Mouse (Mus musculus) gastrocnemius, postnatal 25 days (tissue): Measurements from ENCODE around the gene Sik2. TPM values are rescaled to one million over a fixed set of nuclear protein-coding genes. Genes with fewer than 3 reads are reported as not detected.

Source experiments
- DNase-seq: peaks from one replicate; pipeline ENCODE4 v3.0.0; 2022
- long read RNA-seq, 2 experiments: library from polyadenylated mRNA; stranded (forward); transcript quantifications; one replicate each; pipeline ENCODE4 v2.0.0; 2021
- total RNA-seq, 2 experiments: library from RNA; stranded (reverse); gene quantifications; 1 replicate in 1 of 2; 2 replicates in 1 of 2; pipeline ENCODE4 v1.2.3; 2021

Gene Sik2
- total RNA-seq = 10 to 100 TPM; 15.7 to 30.7 TPM
- long read RNA-seq, experiment 1, partial matches to known transcripts = 1 of 4 reads
- long read RNA-seq, experiment 1, other reads (novel, unspliced or antisense) = 3 of 4 reads
- long read RNA-seq, experiment 2, full-length matches to known transcripts = 2 of 8 reads
- long read RNA-seq, experiment 2, partial matches to known transcripts = 0 of 8 reads
- long read RNA-seq, experiment 2, other reads (novel, unspliced or antisense) = 6 of 8 reads

- peak; percentile 97 for DNase-seq
Observed at GRCm38 (mm10) chr9:51008841-51009655, at the start of gene Sik2. TSS of gene Sik2 (minus strand) at chr9:51009073.

- peak; percentile 15 for DNase-seq
Observed at GRCm38 (mm10) chr9:51056360-51057324, 47.8 kb upstream of the Sik2 start.

GRCm38 (mm10) chr9:51052180-51052579 is 43.3 kb upstream of the Sik2 start:
- DNase-seq = no peak

DNA sequence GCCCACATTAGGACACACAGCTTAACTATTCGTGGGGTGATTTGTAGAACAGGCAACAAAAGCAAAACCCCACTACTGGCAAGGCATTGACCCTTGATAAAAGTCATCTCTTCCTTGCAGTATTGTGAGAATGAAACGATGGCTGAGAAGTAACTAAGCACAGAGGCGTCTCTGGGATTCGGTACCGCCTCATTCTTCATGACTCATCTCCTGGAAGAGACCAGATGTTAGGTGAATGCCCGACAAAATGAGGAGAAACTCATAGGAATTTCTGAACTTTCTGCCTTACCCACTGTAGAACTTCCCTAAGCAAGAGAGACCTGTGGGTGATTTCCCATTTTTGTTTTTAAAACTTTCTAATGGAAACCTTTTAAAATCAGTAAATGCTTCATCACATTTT is 33.3 kb upstream of the Sik2 start:
- DNase-seq = no peak

DNA sequence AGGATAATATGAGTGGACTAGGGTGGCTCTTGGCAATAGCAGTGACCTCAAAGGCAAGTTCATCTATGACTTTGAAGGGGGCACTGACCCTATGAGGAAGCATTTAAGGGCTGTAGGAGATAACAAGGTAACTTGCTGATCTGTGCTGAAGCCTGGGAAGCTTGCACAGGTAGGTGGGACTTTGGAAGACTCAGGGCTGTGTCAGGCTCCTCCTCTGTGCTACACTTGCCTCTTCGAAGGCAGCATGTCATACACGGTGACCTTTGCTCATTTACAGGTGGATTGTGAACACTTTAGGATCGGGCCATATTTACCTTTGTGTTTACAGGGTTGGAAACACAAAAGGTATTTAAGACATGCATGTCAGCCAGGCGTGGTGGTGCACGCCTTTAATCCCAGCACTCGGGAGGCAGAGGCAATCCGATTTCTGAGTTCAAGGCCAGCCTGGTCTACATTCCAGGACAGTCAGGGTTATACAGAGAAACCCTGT is 32.7 kb upstream of the Sik2 start:
- DNase-seq = no peak

- DNase-seq = no peak
Observed at GRCm38 (mm10) chr9:51032785-51033529, 24.1 kb upstream of the Sik2 start.

DNA sequence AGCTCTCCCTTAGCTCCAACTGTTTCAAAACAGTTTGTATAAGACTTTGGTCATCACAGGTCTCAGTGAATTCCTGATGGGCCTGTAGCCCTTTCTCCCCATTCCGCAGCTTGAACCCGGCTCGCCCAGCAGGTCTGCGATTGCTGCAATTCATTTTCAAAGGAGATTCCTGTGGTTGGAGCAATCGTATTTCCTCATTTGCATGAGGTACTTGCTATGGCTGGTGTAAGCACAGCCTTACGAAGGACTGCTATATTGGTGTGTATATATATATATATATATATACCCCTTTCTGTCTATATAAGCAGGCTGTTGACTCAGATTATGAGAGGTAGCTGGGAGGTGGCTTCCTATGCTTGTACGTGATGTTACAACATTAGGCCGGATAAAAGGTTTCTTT is 23.4 kb upstream of the Sik2 start:
- no peak for DNase-seq

DNA sequence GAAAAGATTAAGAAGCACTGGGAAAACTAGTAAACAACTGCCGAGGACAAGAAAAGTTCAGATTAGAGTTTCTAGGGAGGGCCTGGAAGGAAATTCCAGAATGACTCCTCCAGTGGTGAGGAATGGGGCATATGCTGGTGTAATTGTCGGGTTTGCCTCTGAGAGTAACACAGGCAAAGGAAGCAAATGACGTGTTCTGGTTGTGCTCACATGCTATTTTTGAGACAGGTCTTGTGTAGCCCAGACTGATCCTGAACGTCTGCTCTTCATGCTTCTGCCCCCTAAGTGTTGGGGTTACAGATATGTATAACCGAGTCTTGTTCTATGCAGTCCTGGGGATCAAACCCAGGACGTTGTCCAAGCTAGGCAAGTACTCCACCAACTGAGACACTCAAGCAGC is 22.7 kb upstream of the Sik2 start:
- no peak for DNase-seq

DNA sequence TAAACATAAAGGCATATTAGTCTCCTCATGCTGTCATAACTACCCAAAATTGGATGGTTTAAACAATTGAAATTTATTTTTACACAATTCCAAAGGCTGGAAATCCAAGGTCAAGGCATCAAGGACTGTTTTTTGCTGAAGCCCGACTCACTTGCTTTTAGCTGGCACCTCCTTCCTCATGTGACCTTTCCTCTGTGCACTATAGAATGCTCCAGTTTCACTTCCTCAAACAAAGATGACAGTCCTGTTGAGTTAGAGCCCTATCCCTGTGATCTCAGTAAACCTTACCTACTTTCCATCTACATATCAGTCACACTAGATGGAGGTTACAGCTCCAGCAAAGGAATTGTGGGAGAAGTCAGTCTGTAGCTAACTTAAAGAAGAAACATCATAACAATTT is 21.3 kb upstream of the Sik2 start:
- no peak for DNase-seq

GRCm38 (mm10) chr9:51026952-51027351 is 18.1 kb upstream of the Sik2 start:
- no peak for DNase-seq

DNA sequence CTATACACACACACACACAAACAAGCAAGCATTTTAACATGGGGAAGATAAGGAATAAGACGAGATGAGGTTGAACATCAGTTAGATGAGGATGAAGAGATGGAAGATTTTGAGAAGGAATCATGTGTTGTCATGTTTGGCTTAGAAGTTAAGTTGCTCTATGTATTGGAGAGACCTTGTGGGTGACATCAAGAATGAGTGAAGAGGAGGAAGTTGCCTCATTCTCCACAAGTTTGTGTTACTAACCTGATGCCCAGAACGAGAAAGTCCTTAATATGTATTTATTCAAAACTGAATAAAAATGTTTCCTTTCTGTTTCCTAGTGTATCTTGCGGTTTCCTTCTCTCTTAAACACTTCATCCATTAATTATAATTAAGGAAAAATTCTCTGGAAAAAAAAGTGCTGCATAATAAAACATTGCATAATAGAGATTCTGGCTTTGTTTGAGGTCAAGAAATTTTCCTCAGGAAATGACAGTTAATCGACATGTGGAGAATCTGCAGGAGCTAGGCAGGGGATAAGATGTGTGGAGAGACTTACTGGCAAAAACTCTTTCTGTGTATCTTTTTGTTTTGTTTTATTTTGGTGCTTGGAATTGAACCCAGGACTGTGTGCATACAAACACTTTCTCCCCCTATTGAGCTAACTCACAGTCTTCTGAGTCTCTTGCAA is 12.4 kb upstream of the Sik2 start:
- DNase-seq = no peak

- DNase-seq = no peak
Observed at GRCm38 (mm10) chr9:51020351-51020750, 11.5 kb upstream of the Sik2 start.

- DNase-seq = no peak
Observed at GRCm38 (mm10) chr9:51019670-51020069, 10.8 kb upstream of the Sik2 start.

- DNase-seq = no peak
Observed at GRCm38 (mm10) chr9:51015732-51016131, 6.9 kb upstream of the Sik2 start.

DNA sequence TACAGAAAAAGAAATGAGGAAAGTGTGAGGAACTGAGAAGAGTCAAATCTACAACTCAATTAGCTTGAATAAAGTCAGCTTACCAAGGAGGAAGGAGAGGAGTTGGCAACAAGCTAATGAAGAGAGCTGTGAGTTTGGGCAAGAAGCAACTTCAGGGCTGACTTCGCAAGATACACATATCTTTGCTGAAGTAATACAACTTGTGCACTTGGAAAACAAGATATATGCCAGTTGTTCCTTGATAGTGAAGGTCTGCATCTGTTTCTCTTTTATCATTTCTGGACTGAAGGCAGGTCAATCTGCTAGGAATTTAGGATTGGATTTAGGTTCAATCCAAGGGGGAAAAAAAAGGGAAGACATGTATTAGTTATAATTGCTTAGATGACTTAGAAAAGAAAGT is 4.8 kb upstream of the Sik2 start:
- DNase-seq = no peak

DNA sequence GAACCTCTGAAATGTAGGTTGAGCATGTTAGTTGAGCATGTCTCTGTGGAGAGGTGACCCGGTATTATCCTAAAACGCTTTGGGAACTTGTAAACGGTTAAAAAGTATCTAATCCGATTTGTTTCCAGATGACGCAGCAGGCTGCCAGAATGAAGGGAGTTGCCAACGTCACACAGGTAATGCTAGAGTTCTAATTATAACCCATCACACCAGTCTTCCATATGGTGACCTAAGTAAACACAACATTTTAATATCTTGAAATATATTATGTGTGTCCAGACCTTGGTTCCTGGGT is 730 bp upstream of the Sik2 start:
- DNase-seq = no peak

- DNase-seq = peak; percentile 5
Observed at GRCm38 (mm10) chr9:51008068-51008840, 619 bp downstream of the Sik2 start.

- no peak for DNase-seq
Observed at GRCm38 (mm10) chr9:51007726-51008067, 1.2 kb downstream of the Sik2 start.

DNA sequence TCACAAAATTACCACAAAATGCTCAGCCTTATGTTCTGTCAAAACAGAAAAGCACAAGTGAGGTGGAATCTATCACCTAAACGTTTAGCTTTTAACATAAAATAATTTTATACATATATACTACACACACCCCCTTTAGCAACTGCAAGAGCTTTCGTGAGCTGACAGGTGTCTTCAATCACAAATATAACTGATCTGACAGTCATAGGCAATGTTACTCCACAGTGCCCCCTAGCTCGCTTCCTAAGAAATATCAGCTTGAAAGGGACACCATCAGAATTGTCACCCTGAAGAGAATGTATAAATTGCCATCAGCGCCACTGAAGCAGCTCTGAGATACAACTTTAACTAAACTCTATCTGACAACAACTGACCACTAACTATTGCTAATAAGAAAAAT is 2.0 kb downstream of the Sik2 start:
- peak; percentile 13 for DNase-seq

DNA sequence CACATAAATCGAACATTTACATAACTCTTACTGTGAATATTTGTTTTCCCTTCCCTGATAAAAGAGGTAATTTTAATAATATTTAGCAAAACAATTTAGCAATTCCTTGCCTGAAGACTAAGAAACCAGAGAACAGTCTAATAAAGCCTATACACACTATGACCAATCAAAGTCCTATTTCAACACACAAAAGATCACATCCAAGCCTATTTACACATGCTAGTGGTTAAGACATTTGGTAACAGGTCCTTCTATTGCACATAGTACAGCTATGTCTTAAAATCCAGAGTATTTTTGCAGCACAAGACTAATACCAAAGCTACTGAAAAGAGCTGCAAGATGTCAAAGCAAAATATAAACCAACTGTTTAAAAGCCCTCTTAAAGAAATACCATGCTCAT is 4.8 kb downstream of the Sik2 start:
- DNase-seq = no peak

DNA sequence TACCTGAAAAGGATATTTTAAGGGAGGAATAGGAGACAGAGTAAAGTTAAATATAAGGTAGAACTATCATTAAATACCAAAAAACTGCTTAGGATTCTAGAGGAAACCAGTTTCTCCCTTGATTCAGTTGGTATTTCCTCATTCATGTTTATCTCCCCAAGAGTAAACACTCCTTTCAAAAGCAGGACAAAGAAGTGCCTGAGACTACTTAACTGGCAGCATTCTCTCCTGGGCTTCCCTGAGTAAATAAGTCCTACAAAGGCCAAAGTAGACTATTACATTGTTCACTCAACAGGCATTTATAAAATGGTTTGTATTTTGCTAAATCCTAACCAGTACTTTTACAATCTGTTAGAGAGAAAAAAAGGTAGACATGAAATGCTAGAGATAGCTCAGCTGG is 22.2 kb downstream of the Sik2 start:
- no peak for DNase-seq
